Mouse (Mus musculus): ENCODE measurements around the gene Unc93a.
"Not testable (repeated sequence)": the region's sequence is repeated elsewhere in the genome, so short reads cannot be mapped to it uniquely, and the experiment has no call there.

Unc93a gene

DNA sequence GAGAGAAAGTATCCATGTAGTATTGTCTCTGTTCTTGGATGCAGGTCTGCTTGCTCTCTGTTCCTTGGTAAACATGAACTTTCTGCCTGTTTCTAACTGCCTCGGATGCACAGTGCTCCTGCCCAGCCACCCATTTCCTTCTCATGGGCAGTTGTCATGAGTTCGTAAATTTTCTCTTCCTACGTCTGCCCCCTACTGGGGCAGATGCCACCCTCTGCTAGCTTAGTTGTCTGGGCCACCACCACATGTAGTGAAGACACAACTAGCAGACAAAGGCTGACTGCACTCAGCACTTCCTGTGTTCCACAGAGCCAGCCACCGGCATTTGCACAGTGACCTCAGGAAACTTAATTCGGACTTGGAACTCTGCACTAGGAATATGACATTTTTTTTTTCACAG is 62.4 kb downstream of the Unc93a start:
- not testable (repeated sequence) for DNase-seq (ENCODE audit: low spot score)

DNA sequence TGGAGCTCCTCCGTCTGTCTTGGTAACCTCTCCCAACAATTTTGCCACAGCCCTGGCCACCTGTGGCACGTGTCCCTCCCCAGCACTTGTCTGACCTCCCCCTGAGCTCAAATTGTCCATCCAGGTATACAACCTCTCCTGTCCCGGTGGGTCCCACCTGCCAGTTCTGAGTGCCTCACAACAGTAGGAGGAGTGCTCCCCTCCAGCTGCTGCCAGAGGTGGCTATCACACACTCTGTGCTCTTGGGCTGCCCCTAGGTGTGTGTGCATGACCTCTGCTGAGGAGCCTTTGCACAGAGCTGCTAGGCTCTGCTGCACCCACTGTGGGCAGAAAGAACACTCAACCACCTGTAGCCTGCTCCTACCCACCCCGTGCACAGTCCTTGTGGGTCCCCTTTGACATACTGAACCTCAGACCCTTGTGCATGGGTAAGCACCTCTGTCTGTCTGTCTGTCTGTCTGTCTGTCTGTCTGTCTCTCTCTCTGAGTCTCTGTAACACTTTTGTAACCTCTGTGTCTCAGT is 63.7 kb downstream of the Unc93a start:
- DNase-seq (ENCODE audit: low spot score) = not testable (repeated sequence)

DNA sequence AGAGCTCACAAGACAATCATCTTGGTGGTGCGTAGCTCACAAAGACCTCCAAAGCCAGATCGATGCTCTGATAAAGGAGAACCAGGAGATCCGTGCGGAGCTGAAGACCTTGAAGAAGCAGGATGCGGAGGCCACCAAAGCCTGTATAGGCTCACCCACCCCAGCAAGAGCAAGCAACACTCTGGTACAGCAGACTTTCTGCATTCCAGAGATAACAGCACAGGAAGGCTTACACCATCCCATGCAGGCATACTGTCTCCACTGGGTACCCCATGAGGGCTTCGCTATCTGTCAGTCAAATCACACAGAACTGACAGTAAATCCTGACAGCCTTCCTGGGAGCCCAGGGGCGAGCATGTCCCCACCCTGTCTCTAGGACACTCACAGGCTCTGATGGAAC is 68.7 kb downstream of the Unc93a start:
- not testable (repeated sequence) for DNase-seq (ENCODE audit: low spot score)

DNA sequence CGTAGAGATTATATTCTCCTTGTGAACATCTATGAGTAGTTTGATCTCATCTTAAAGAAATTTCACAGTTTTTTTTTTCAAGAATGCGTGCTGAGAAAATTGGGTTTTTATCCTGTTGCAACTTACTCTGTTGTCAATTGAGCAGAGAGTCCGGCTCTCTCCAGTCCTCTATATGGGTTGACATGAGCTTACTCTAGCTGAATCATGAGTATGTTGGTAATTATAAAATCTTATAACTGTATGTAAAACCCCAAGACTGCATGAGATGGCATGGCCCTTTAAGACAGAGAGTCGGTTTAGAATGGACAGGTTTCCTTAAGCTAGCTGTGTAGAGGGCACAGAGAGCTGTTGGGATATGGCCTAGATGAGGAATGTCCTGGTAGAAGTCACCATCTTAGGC is 70.8 kb downstream of the Unc93a start, which contains the start of gene Tcp10b:
Gene Tcp10b, plus strand, starts transcription at position 301 of the 400 bp plus-strand sequence.
- not testable (repeated sequence) for DNase-seq (ENCODE audit: low spot score)
